Mouse (Mus musculus) brain, embryonic 14.5 days (tissue): ENCODE measurements around the gene Nemp1.

Experiments
- CTCF ChIP-seq: fragments of 200-500 bp; IDR thresholded peaks from 2 replicates; pipeline ENCODE4 v1.5.1; 2012; ENCODE audit warnings: inconsistent platforms, mild to moderate bottlenecking, moderate library complexity, borderline replicate concordance; ENCODE audit not compliant: insufficient read depth, insufficient read length; ENCODE audit errors: extremely low read depth
- POLR2A ChIP-seq: fragments of 200-500 bp; IDR thresholded peaks from 2 replicates; pipeline ENCODE4 v1.6.1; 2012; ENCODE audit warnings: mild to moderate bottlenecking, inconsistent platforms, borderline replicate concordance; ENCODE audit not compliant: poor library complexity, insufficient read depth, insufficient read length, severe bottlenecking; ENCODE audit errors: extremely low read depth

DNA sequence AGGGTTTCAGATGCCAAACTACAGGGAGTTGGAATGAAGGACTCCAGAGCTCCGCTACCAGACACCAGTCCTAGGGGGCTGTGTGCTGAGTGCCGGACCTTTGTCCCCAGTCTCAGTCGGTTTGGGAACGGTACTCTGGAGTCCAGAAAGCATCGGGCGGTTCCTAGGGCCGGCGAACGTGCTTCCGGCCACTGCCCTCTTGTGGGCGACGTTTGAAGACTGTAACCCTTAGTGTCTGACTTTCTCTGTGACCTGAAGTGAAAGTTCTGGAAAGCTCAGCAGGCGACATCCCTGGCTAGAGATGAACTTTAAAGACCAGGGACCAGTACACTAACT is 44.7 kb upstream of the Nemp1 start:
- no peak for TF ChIP-seq POLR2A
- TF ChIP-seq CTCF: peak; percentile 46; the same call in 1 of the 2 replicates
